Mouse (Mus musculus) embryonic fibroblast, embryonic 13.5 days (primary cell): ENCODE measurements around the gene Fbxl7. TPM values are rescaled to one million over a fixed set of nuclear protein-coding genes. Genes with fewer than 3 reads are reported as not detected.

ENCODE experiments used
- H3K27ac ChIP-seq: 2 replicates; pipeline ENCODE4 v1.5.1; 2012; ENCODE audit warnings: low read length, control low read depth, inconsistent platforms; ENCODE audit not compliant: insufficient read depth
- H3K4me1 ChIP-seq: 2 replicates; pipeline ENCODE4 v1.6.1; 2011; ENCODE audit warnings: low read length; ENCODE audit not compliant: control insufficient read depth, insufficient read depth
- H3K4me3 ChIP-seq: 2 replicates; pipeline ENCODE4 v1.5.1; 2011; ENCODE audit warnings: mild to moderate bottlenecking, control low read depth, low read length; ENCODE audit not compliant: insufficient read depth
- CTCF ChIP-seq: IDR thresholded peaks from 2 replicates; pipeline ENCODE4 v1.5.1; 2011; ENCODE audit warnings: mild to moderate bottlenecking, control low read depth, low read length, moderate library complexity, borderline replicate concordance; ENCODE audit not compliant: insufficient read depth
- POLR2A ChIP-seq: IDR thresholded peaks from 2 replicates; pipeline ENCODE4 v1.6.1; 2011; ENCODE audit warnings: low read depth, mild to moderate bottlenecking, control low read depth, low read length, moderate library complexity
- polyA plus RNA-seq: library from polyadenylated mRNA; stranded (reverse); fragments of >200 nt; gene quantifications from 2 replicates; pipeline ENCODE4 v1.2.4, GENCODE M21; 2011; ENCODE audit warnings: low read depth; ENCODE audit not compliant: missing spikeins, insufficient read length

Gene Fbxl7
- polyA plus RNA-seq, 1 experiment, result 27.0 TPM

DNA sequence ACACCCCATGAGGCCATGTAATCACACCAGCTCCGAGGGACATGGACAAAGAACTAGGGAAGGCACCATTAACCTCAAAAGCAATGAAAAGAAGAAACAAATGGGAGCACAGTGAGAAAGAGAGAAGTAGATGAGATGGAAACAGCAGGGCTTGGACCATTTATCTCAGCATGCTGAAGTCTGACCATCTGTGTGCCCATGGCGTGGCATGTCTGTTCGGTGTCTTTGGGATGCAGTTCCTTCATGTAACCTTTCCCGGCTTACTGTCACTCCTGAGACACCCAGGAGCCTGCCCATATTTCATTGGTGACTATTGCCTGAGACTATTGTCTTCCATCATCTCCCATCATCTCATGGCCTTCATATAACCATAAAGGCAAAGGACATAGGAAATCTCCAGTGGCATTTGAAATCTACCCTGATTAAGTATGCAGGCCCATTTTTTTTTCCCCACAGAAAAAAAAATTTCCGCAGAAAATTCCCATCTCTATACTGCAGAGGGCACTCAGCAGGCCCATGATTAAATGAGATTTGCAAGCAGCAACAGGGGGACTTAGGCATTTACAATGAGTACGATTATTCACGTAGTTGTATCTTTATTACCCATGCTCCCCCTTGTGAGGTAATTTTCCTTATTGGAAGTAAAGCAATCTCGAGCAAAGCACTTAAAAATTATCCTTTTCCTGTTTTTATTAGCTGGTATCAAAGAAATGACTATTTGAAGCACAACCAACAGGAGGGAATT, 15.0 kb downstream of the Fbxl7 start:
- H3K4me3 ChIP-seq, result no peak overlapping the region
- no peak overlapping the region for H3K27ac ChIP-seq
- H3K4me1 ChIP-seq, result peaks cover 7% of the 10 kb centered on the region
- no peak for TF ChIP-seq CTCF
- no peak for TF ChIP-seq POLR2A

DNA sequence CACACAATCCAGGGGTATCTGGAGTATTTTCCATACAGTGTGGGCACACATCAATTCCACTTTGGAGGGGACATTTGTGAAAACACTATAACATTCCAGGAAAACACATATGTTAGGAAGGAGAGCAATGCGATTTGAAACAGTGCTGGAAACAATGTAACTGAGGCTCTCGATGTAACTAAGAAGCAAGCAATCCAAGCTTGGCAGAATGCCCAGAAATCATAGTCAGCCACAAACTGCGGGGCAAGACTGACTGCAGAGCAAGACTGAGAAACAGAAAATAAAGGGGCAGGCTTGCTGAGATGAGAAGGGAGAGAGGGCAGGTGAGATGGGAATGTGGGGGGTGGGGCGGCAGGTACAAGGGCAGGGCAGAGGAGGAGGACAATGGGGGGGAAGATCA, 19.7 kb downstream of the Fbxl7 start:
- Histone ChIP-seq H3K4me3 (no peak overlapping the region), H3K4me1 (peaks cover 11% of the 10 kb centered on the region), H3K27ac (peak overlapping the region; percentile 86)
- TF ChIP-seq CTCF (no peak), POLR2A (no peak)

GRCm38 (mm10) chr15:26872234-26872633, 23.1 kb downstream of the Fbxl7 start:
- H3K4me3 ChIP-seq, result no peak overlapping the region
- peaks cover 11% of the 10 kb centered on the region for H3K4me1 ChIP-seq
- no peak overlapping the region for H3K27ac ChIP-seq
- TF ChIP-seq POLR2A (no peak), CTCF (no peak)

GRCm38 (mm10) chr15:26869197-26869596, 26.2 kb downstream of the Fbxl7 start:
- Histone ChIP-seq H3K4me1 (no peaks in the 10 kb centered on the region), H3K27ac (no peak overlapping the region), H3K4me3 (no peak overlapping the region)
- TF ChIP-seq CTCF (no peak), POLR2A (no peak)

DNA sequence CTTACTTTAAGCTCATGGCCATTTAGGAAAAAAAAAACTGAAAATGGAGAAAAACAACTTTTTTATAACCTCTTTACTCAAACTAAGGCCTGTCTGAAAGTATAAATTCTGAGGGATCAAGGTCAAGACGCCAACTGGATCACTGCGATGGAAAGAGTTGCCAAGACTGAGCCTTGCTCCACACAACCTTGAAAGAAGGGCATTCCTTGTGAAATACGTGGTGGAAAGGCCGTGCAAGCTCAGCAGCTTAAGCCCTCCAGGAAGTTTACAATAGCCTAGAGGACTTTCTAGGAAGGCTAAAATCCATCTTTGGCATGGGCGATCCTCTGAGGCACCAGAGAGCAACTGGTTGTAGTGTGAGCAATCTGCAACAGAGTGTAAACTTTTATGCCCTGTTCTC, 27.9 kb downstream of the Fbxl7 start:
- Histone ChIP-seq H3K27ac (no peak overlapping the region), H3K4me1 (no peaks in the 10 kb centered on the region), H3K4me3 (no peak overlapping the region)
- TF ChIP-seq POLR2A, result no peak
- no peak for TF ChIP-seq CTCF

GRCm38 (mm10) chr15:26862173-26862572, 33.2 kb downstream of the Fbxl7 start:
- Histone ChIP-seq H3K27ac (no peak overlapping the region), H3K4me3 (no peak overlapping the region), H3K4me1 (no peaks in the 10 kb centered on the region)
- TF ChIP-seq CTCF (no peak), POLR2A (no peak)

GRCm38 (mm10) chr15:26849626-26850025, 45.8 kb downstream of the Fbxl7 start:
- no peak overlapping the region for H3K4me3 ChIP-seq
- no peak for TF ChIP-seq CTCF
- no peak for TF ChIP-seq POLR2A
- H3K27ac ChIP-seq, result no peak overlapping the region
- H3K4me1 ChIP-seq, result no peaks in the 10 kb centered on the region

DNA sequence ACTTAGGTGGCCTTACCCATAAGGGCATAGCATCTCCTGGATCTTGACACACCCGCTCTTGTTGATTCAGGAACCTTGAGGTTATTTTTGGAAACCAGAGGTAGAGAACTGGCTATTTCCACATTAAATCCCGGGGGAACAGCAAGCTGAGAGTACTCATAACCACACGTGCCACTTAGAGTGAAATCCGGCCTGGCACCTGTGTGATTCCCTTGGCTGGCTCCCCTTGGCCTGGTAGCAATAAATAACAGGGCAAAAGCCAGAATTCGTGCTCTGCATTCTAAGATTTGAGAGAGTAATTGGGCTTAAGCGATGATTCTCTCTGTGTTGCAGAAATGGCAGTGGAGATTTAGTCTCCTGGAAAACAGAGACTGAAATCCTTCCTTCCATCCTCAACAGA, 53.2 kb downstream of the Fbxl7 start:
- no peaks in the 10 kb centered on the region for H3K4me1 ChIP-seq
- no peak for TF ChIP-seq CTCF
- no peak for TF ChIP-seq POLR2A
- H3K27ac ChIP-seq, result no peak overlapping the region
- H3K4me3 ChIP-seq, result no peak overlapping the region

DNA sequence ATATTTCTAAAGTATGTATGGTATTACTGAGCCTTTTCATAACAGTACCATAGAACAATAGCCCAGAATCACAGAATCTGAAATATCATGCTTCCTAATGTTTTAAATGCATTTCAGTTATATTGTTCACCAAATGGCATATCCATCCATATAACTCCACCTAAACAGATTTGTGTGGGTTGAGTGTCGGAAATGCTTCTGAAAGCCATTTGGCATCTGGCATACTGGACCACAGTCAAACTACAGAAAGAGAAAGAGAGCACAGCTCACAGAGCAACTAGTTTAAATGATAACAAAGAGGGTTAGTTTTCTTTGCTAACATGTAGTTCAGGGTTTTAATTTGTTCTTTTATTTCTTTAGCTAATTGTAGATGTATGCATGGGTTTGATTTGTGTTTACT, 57.0 kb downstream of the Fbxl7 start:
- no peak overlapping the region for H3K27ac ChIP-seq
- TF ChIP-seq CTCF (no peak), POLR2A (no peak)
- H3K4me1 ChIP-seq, result no peaks in the 10 kb centered on the region; the same call in 1 of the 2 replicates
- no peak overlapping the region for H3K4me3 ChIP-seq

- no peak for TF ChIP-seq CTCF
- TF ChIP-seq POLR2A, result no peak
- H3K4me3 ChIP-seq, result no peak overlapping the region
- no peaks in the 10 kb centered on the region; the same call in 1 of the 2 replicates for H3K4me1 ChIP-seq
- no peak overlapping the region for H3K27ac ChIP-seq
Observed at GRCm38 (mm10) chr15:26837200-26837599, 58.2 kb downstream of the Fbxl7 start.
